In genomic region chr4:33032045-33032444, GRCm38 (mm10) we compare ENCODE assay signal across 8 mouse cellular contexts. TPM values are rescaled to one million over a fixed set of nuclear protein-coding genes. Genes with fewer than 3 reads are reported as not detected.
DNase-seq lines count a peak whose midpoint lies in the region; ATAC-seq and TF ChIP-seq lines count a peak whose summit lies in the region.

No protein-coding gene starts in this region.

- ATAC-seq in liver, embryonic 12.5 days: no peak

- no peak overlapping the region for H3K27ac ChIP-seq in thymus, adult 2 months (ENCODE audit: control insufficient read depth, insufficient read depth, low read length)
- peak overlapping the region; percentile 92; the same call in 1 of the 2 replicates for H3K27ac ChIP-seq in liver, embryonic 12.5 days

- no peaks in the 10 kb centered on the region for H3K9me3 ChIP-seq in liver, embryonic 12.5 days (replicated peaks)

- H3K36me3 ChIP-seq in thymus, adult 2 months (ENCODE audit: control insufficient read depth, insufficient read depth, low read length): no peaks in the 10 kb centered on the region
- peaks cover 22% of the 10 kb centered on the region for H3K36me3 ChIP-seq in liver, embryonic 12.5 days

- 48% methylated on average over 4 of the region's 4 CpGs for WGBS in thymus, adult 2 months
- 27% methylated on average over 4 of the region's 4 CpGs for WGBS in liver, embryonic 12.5 days (ENCODE audit: insufficient replicate concordance)

- no peak for TF ChIP-seq POLR2A in thymus, adult 2 months (IDR thresholded peaks at IDR 0.05; ENCODE audit: control insufficient read depth, extremely low read depth, insufficient read depth, low read length, poor library complexity)

- peak overlapping the region; percentile 93 for H3K9ac ChIP-seq in liver, embryonic 12.5 days

- H3K4me2 ChIP-seq in liver, embryonic 12.5 days: peak overlapping the region; percentile 92

- DNase-seq in embryo, embryonic 10.5 days (ENCODE audit: low spot score): peak; percentile 17
- DNase-seq in embryo, embryonic 9.5 days (ENCODE audit: extremely low spot score): no peak
- DNase-seq in thymus, adult 2 months: no peak
- DNase-seq in thymus, postnatal 14 days: no peak
- DNase-seq in right cerebral cortex, postnatal 4 days: no peak
- DNase-seq in cerebellum, adult 8-10 months: no peak
- no peak for DNase-seq in right cerebral cortex, postnatal 10 days (ENCODE audit: low spot score in 2 of 2)

- TF ChIP-seq CTCF in thymus, adult 2 months (IDR thresholded peaks at IDR 0.05; ENCODE audit: borderline replicate concordance, control insufficient read depth, extremely low read depth, insufficient read depth, low read length, poor library complexity): no peak

- H3K4me1 ChIP-seq in thymus, adult 2 months (replicated peaks; ENCODE audit: control insufficient read depth, insufficient read depth, low read length): 0 out of 2 replicates have a peak, but pooled peaks cover 4% of the 10 kb centered on the region
- peaks cover 31% of the 10 kb centered on the region for H3K4me1 ChIP-seq in liver, embryonic 12.5 days

- H3K4me3 ChIP-seq in thymus, adult 2 months (ENCODE audit: control insufficient read depth, insufficient read depth, low read length): peak overlapping the region; percentile 75
- peak overlapping the region; percentile 83 for H3K4me3 ChIP-seq in liver, embryonic 12.5 days

- no peaks in the 10 kb centered on the region for H3K27me3 ChIP-seq in thymus, adult 2 months (ENCODE audit: control insufficient read depth, insufficient read depth, low read length)
- H3K27me3 ChIP-seq in liver, embryonic 12.5 days (replicated peaks): peaks cover 20% of the 10 kb centered on the region

RNA-seq across cellular contexts. Expression of gene Ube2j1, which starts 0.8 kb away (rescaled TPM):
- 28.7 and 30.1 TPM in 2 replicates for polyA plus RNA-seq in thymus, adult 2 months (2012; rRNA removed)
- polyA plus RNA-seq in liver, embryonic 12.5 days (2016; fragmentation: Nextera tagmentation; extraction: Ambion mirVana): 34.2 and 36.0 TPM in 2 replicates

RNA-seq across cellular contexts. Expression of gene Gabrr2, which starts 30.8 kb away (rescaled TPM):
- 3.0 and 3.9 TPM in 2 replicates for polyA plus RNA-seq in thymus, adult 2 months (2012; rRNA removed)
- not detected in 2 replicates for polyA plus RNA-seq in liver, embryonic 12.5 days (2016; fragmentation: Nextera tagmentation; extraction: Ambion mirVana)

RNA-seq across cellular contexts. Expression of gene Rragd, which starts 49.2 kb away (rescaled TPM):
- polyA plus RNA-seq in thymus, adult 2 months (2012; rRNA removed): 6.8 and 9.7 TPM in 2 replicates
- polyA plus RNA-seq in liver, embryonic 12.5 days (2016; fragmentation: Nextera tagmentation; extraction: Ambion mirVana): 4.0 and 4.3 TPM in 2 replicates
